Mouse (Mus musculus): ENCODE data around the gene Sprr2a2.
"Not testable (repeated sequence)": the region's sequence is repeated elsewhere in the genome, so short reads cannot be mapped to it uniquely, and the experiment has no call there.

DNA sequence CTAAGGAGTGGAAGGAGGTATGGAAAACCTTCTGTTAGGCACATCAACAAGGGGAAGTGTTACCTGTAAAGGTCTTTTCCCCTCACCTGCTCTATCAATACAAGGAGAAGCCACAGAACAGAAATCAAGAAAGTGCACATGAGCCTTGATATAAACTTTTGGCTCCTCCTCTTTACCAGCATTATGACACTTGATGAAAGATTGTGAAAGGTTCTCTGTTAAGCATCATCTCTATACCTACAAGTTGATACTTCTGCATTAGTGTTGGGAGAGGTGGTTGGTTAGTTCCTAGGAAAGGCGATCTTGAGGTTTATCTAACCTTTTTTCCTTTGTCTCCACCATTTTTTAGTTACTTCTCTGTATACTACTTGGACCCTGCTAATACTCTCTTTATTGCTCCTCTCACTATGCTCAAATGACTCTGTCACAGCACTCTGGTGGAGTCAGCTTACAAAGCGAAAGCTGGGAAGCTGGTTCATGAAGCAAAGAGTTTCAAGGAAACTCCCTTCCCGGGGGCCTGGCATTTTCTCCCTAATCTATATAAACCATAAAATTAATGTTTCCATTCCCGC is 55.8 kb downstream of the Sprr2a2 start:
- TF ChIP-seq EP300 (optimal IDR thresholded peaks at IDR 0.05); CTCF (IDR thresholded peaks at IDR 0.05; ENCODE audit: low read depth): not testable (repeated sequence)
